ENCODE assay signal across 7 mouse cellular contexts in the genomic region with DNA sequence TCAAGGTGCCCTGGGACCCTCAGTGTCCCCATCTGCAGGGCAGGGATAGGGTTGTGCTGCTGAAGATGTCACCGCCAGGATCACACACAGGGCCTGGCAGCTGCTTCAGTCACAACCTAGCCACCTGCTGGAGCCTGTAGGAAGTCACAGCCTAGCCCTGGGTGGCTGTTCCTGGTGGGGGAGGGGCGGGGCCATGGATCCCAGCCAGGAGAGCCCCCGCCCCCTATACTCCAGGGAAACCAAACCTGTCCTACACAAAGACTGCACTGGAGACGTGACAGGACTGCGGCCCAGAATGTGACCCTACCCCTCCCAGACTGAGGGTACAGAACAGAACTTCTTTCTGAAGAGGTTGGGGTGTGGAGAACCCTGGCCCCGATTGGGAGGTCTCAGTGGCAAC. TPM values are rescaled to one million over a fixed set of nuclear protein-coding genes. Genes with fewer than 3 reads are reported as not detected.
DNase-seq lines count a peak whose midpoint lies in the region; ATAC-seq and TF ChIP-seq lines count a peak whose summit lies in the region.

No protein-coding gene starts in this region.

- H3K9ac ChIP-seq in ES-E14 (ENCODE audit: insufficient read depth, low read depth, low read length, poor library complexity, severe bottlenecking): peak overlapping the region; percentile 28; the same call in 1 of the 2 replicates
- H3K9ac ChIP-seq in heart, embryonic 15.5 days: 0 out of 2 replicates have a peak overlapping the region, but pooled peaks have one; percentile 21
- no peak overlapping the region for H3K9ac ChIP-seq in limb, embryonic 11.5 days (ENCODE audit: low read length)
- H3K9ac ChIP-seq in stomach, embryonic 14.5 days (replicated peaks; ENCODE audit: low read depth, low read length): no peak overlapping the region; the same call in 1 of the 2 replicates

- H3K4me3 ChIP-seq in ES-E14 (ENCODE audit: insufficient read depth in 1 of 2, low read depth in 1 of 2, low read length in 2 of 2, poor library complexity in 1 of 2, severe bottlenecking in 1 of 2): peak overlapping the region in 1 of 2 experiments; percentile 15; a peak in 1 of 4 replicates
- no peak overlapping the region for H3K4me3 ChIP-seq in heart, embryonic 15.5 days
- H3K4me3 ChIP-seq in limb, embryonic 11.5 days (ENCODE audit: low read depth, low read length): no peak overlapping the region
- H3K4me3 ChIP-seq in stomach, embryonic 14.5 days (ENCODE audit: low read depth, low read length): no peak overlapping the region

- peaks cover 9 to 60% of the 10 kb centered on the region in 2 experiments; a peak in 3 of 4 replicates for H3K4me1 ChIP-seq in ES-E14 (ENCODE audit: control insufficient read depth in 2 of 2, insufficient read depth in 2 of 2, low read length in 2 of 2, poor library complexity in 1 of 2)
- H3K4me1 ChIP-seq in heart, embryonic 15.5 days (replicated peaks): peaks cover 75% of the 10 kb centered on the region
- H3K4me1 ChIP-seq in limb, embryonic 11.5 days (ENCODE audit: control insufficient read depth, insufficient read depth, low read length): peaks cover 22% of the 10 kb centered on the region
- H3K4me1 ChIP-seq in stomach, embryonic 14.5 days (ENCODE audit: control insufficient read depth, insufficient read depth, low read length): peaks cover 42% of the 10 kb centered on the region

- H3K9me3 ChIP-seq in ES-E14 (ENCODE audit: control insufficient read depth, insufficient read depth, low read depth, low read length): no peaks in the 10 kb centered on the region
- no peaks in the 10 kb centered on the region for H3K9me3 ChIP-seq in heart, embryonic 15.5 days (replicated peaks)
- H3K9me3 ChIP-seq in limb, embryonic 11.5 days (ENCODE audit: control insufficient read depth, low read length): no peaks in the 10 kb centered on the region
- no peaks in the 10 kb centered on the region for H3K9me3 ChIP-seq in stomach, embryonic 14.5 days (ENCODE audit: control insufficient read depth, low read depth, low read length)

- in situ Hi-C loops in ES-E14 (cut with MboI; ENCODE audit: low sequenced_read_pairs in 2 of 2, unreplicated experiment in 2 of 2): no loop called here

- DNase-seq in 3134 (ENCODE audit: extremely low read depth, insufficient read length, low spot score): peak; percentile 62
- DNase-seq in ES-E14 (ENCODE audit: low read depth, low spot score): peak; percentile 79
- peak; percentile 58 for DNase-seq in limb, embryonic 11.5 days (ENCODE audit: low spot score)
- DNase-seq in right cerebral cortex, adult 2 months (ENCODE audit: low spot score in 2 of 2): no peak
- no peak for DNase-seq in layer of hippocampus, adult 9-10 months (ENCODE audit: low spot score)

- peaks cover 12% of the 10 kb centered on the region for H3K27me3 ChIP-seq in heart, embryonic 15.5 days
- H3K27me3 ChIP-seq in limb, embryonic 11.5 days (ENCODE audit: control insufficient read depth, insufficient read depth, low read length): peaks cover 29% of the 10 kb centered on the region
- no peaks in the 10 kb centered on the region for H3K27me3 ChIP-seq in stomach, embryonic 14.5 days (ENCODE audit: control insufficient read depth, insufficient read depth, low read length)

- WGBS in heart, embryonic 15.5 days: 18% methylated on average over 6 of the region's 6 CpGs
- WGBS in limb, embryonic 11.5 days: 19% methylated on average over 6 of the region's 6 CpGs
- 19% methylated on average over 6 of the region's 6 CpGs for WGBS in stomach, embryonic 14.5 days

- H3K36me3 ChIP-seq in ES-E14 (ENCODE audit: control insufficient read depth, insufficient read depth, low read length, poor library complexity, severe bottlenecking): peaks cover 48% of the 10 kb centered on the region; the same call in 1 of the 2 replicates
- no peaks in the 10 kb centered on the region for H3K36me3 ChIP-seq in heart, embryonic 15.5 days
- H3K36me3 ChIP-seq in limb, embryonic 11.5 days (ENCODE audit: control insufficient read depth, insufficient read depth, low read length): no peaks in the 10 kb centered on the region
- H3K36me3 ChIP-seq in stomach, embryonic 14.5 days (ENCODE audit: control insufficient read depth, insufficient read depth, low read length): peaks cover 4% of the 10 kb centered on the region; the same call in 1 of the 2 replicates

- peak overlapping the region; percentile 39 for H3K27ac ChIP-seq in ES-E14 (ENCODE audit: insufficient read depth, low read depth, low read length, poor library complexity, severe bottlenecking)
- peak overlapping the region; percentile 60 for H3K27ac ChIP-seq in heart, embryonic 15.5 days
- no peak overlapping the region for H3K27ac ChIP-seq in limb, embryonic 11.5 days (replicated peaks; ENCODE audit: low read depth, low read length)
- H3K27ac ChIP-seq in stomach, embryonic 14.5 days (ENCODE audit: low read length): peak overlapping the region; percentile 29; the same call in 1 of the 2 replicates

- peak overlapping the region; percentile 25 for H3K4me2 ChIP-seq in heart, embryonic 15.5 days
- H3K4me2 ChIP-seq in limb, embryonic 11.5 days (ENCODE audit: low read depth, severe bottlenecking): peak overlapping the region; percentile 7; the same call in 1 of the 2 replicates
- 0 out of 2 replicates have a peak overlapping the region, but pooled peaks have one; percentile 96 for H3K4me2 ChIP-seq in stomach, embryonic 14.5 days (replicated peaks; ENCODE audit: low read depth, low read length)

- peak; percentile 15 for ATAC-seq in heart, embryonic 15.5 days (replicated peaks; ENCODE audit: insufficient number of reproducible peaks, insufficient read depth, low FRiP score, low read depth)
- no peak for ATAC-seq in limb, embryonic 11.5 days (ENCODE audit: insufficient number of reproducible peaks, low FRiP score, low TSS enrichment, low read depth)
- peak; percentile 54 for ATAC-seq in stomach, embryonic 14.5 days (ENCODE audit: insufficient number of reproducible peaks, insufficient read depth, low FRiP score, low read depth)

TF ChIP-seq in ES-E14, 5 proteins besides CTCF, POLR2A, EP300 and RAD21:
- TF ChIP-seq CHD2 (IDR thresholded peaks at IDR 0.05; ENCODE audit: low read depth, low read length) (no peak), ZC3H11A (IDR thresholded peaks at IDR 0.05; ENCODE audit: borderline replicate concordance, low read depth, low read length) (no peak), MAFK (IDR thresholded peaks at IDR 0.05; ENCODE audit: insufficient read depth, low read depth, low read length) (no peak), HCFC1 (IDR thresholded peaks at IDR 0.05; ENCODE audit: borderline replicate concordance, insufficient read depth, low read length) (no peak), ZNF384 (IDR thresholded peaks at IDR 0.05; ENCODE audit: low read depth, low read length) (no peak)

RNA-seq across cellular contexts. Expression of a gene that starts 3.4 kb away (rescaled TPM):
- total RNA-seq in ES-E14 (2012; rRNA removed): 291 and 497 TPM in 2 replicates
- polyA plus RNA-seq in heart, embryonic 15.5 days (2015; fragmentation: Nextera tagmentation; extraction: Ambion mirVana): 21.9 and 29.1 TPM in 2 replicates
- polyA plus RNA-seq in limb, embryonic 11.5 days (2014; fragmentation: Nextera tagmentation; extraction: Ambion mirVana): 12.5 and 14.1 TPM in 2 replicates
- polyA plus RNA-seq in stomach, embryonic 14.5 days (2014; fragmentation: Nextera tagmentation; extraction: Ambion mirVana): 64.0 and 70.9 TPM in 2 replicates

RNA-seq across cellular contexts. Expression of a gene that starts 34.9 kb away (rescaled TPM):
- total RNA-seq in ES-E14 (2012; rRNA removed): 4,130 and 4,285 TPM in 2 replicates
- 259 and 352 TPM in 2 replicates for polyA plus RNA-seq in heart, embryonic 15.5 days (2015; fragmentation: Nextera tagmentation; extraction: Ambion mirVana)
- polyA plus RNA-seq in limb, embryonic 11.5 days (2014; fragmentation: Nextera tagmentation; extraction: Ambion mirVana): 641 and 643 TPM in 2 replicates
- polyA plus RNA-seq in stomach, embryonic 14.5 days (2014; fragmentation: Nextera tagmentation; extraction: Ambion mirVana): 734 and 745 TPM in 2 replicates

RNA-seq across cellular contexts. Expression of a gene that starts 51.0 kb away (rescaled TPM):
- total RNA-seq in ES-E14 (2012; rRNA removed): 169 and 196 TPM in 2 replicates
- 123 and 139 TPM in 2 replicates for polyA plus RNA-seq in heart, embryonic 15.5 days (2015; fragmentation: Nextera tagmentation; extraction: Ambion mirVana)
- 187 and 191 TPM in 2 replicates for polyA plus RNA-seq in limb, embryonic 11.5 days (2014; fragmentation: Nextera tagmentation; extraction: Ambion mirVana)
- 134 and 138 TPM in 2 replicates for polyA plus RNA-seq in stomach, embryonic 14.5 days (2014; fragmentation: Nextera tagmentation; extraction: Ambion mirVana)

RNA-seq across cellular contexts. Expression of a gene that starts 51.0 kb away (rescaled TPM):
- 13.4 and 15.5 TPM in 2 replicates for total RNA-seq in ES-E14 (2012; rRNA removed)
- polyA plus RNA-seq in heart, embryonic 15.5 days (2015; fragmentation: Nextera tagmentation; extraction: Ambion mirVana): 8.4 and 10.5 TPM in 2 replicates
- polyA plus RNA-seq in limb, embryonic 11.5 days (2014; fragmentation: Nextera tagmentation; extraction: Ambion mirVana): 15.8 and 18.0 TPM in 2 replicates
- polyA plus RNA-seq in stomach, embryonic 14.5 days (2014; fragmentation: Nextera tagmentation; extraction: Ambion mirVana): 15.5 and 20.4 TPM in 2 replicates

Comparison
In these comparisons a context has a peak if more than half of its experiments do, and no peak if none do; other contexts are left out.
1. DNase-seq: peak in 3134 (single experiment), ES-E14 (single experiment) and limb, embryonic 11.5 days (single experiment); none in right cerebral cortex, adult 2 months (0 of 2) and layer of hippocampus, adult 9-10 months (single experiment).
2. H3K9ac ChIP-seq: peak in ES-E14 (single experiment) and heart, embryonic 15.5 days (single experiment); none in limb, embryonic 11.5 days (single experiment) and stomach, embryonic 14.5 days (single experiment).
3. H3K4me2 ChIP-seq: peak in every context shown above with its lines; median percentile 96 in stomach, embryonic 14.5 days; 25 in heart, embryonic 15.5 days; 7 in limb, embryonic 11.5 days.